Mouse (Mus musculus): ENCODE results near the gene Fam92b.

- no peak for TF ChIP-seq CTCF (IDR thresholded peaks at IDR 0.05 in 2 of 3, conservative IDR thresholded peaks at IDR 0.05 in 1 of 3; ENCODE audit: control insufficient read depth in 1 of 3, insufficient read depth in 1 of 3, low read depth in 2 of 3, low read length in 3 of 3, poor library complexity in 1 of 3, severe bottlenecking in 1 of 3)
- no peak for TF ChIP-seq EP300 (IDR thresholded peaks at IDR 0.05; ENCODE audit: low read depth in 1 of 2, low read length in 2 of 2)
- TF ChIP-seq KAT2A (conservative IDR thresholded peaks at IDR 0.05; ENCODE audit: low read depth, low read length) = no peak
Observed at GRCm38 (mm10) chr8:120205916-120206315, 28.6 kb upstream of the Fam92b start.

Data from MEL (cell line).